Mouse (Mus musculus) hindbrain, embryonic 11.5 days (tissue): ENCODE results near the gene Dnm1. TPM values are rescaled to one million over a fixed set of nuclear protein-coding genes. Genes with fewer than 3 reads are reported as not detected.
A peak's percentile ranks its signal among the peaks of the same experiment; 100 is the strongest.

Source experiments
- ATAC-seq: fragments of 200-750 bp; cut with Nextera tagmentation; 2 replicates; pipeline ENCODE4 v1.8.0; 2017; ENCODE audit warnings: mild to moderate bottlenecking, moderate TSS enrichment, moderate library complexity; ENCODE audit not compliant: low FRiP score
- DNase-seq: peaks from one replicate; pipeline ENCODE4 v3.0.0-alpha.2; 2015; ENCODE audit warnings: low spot score
- H3K27ac ChIP-seq: fragments of 300-500 bp; sonication (generic); 2 replicates; pipeline ENCODE4 v1.5.1; 2014; ENCODE audit warnings: mild to moderate bottlenecking, low read depth, low read length
- H3K27me3 ChIP-seq: fragments of 300-500 bp; sonication (generic); 2 replicates; pipeline ENCODE4 v1.6.1; 2014; ENCODE audit warnings: mild to moderate bottlenecking, low read length, moderate library complexity, mixed read lengths; ENCODE audit not compliant: control insufficient read depth, insufficient read depth
- H3K36me3 ChIP-seq: fragments of 300-500 bp; sonication (generic); 2 replicates; pipeline ENCODE4 v1.6.1; 2014; ENCODE audit warnings: mild to moderate bottlenecking, low read length, moderate library complexity, mixed read lengths; ENCODE audit not compliant: control insufficient read depth, insufficient read depth
- H3K4me1 ChIP-seq: fragments of 300-500 bp; sonication (generic); replicated peaks from 2 replicates; pipeline ENCODE4 v1.6.1; 2014; ENCODE audit warnings: low read length, mixed read lengths; ENCODE audit not compliant: control insufficient read depth, insufficient read depth
- H3K4me2 ChIP-seq: fragments of 300-500 bp; sonication (generic); replicated peaks from 2 replicates; pipeline ENCODE4 v1.6.1; 2014; ENCODE audit warnings: mild to moderate bottlenecking, low read depth, low read length
- H3K4me3 ChIP-seq: fragments of 300-500 bp; sonication (generic); 2 replicates; pipeline ENCODE4 v1.5.1; 2014; ENCODE audit warnings: low read depth, low read length
- H3K9ac ChIP-seq: fragments of 300-500 bp; sonication (generic); 2 replicates; pipeline ENCODE4 v1.6.1; 2014; ENCODE audit warnings: low read depth, low read length
- H3K9me3 ChIP-seq: fragments of 300-500 bp; sonication (generic); 2 replicates; pipeline ENCODE4 v1.6.1; 2016; ENCODE audit warnings: low read length; ENCODE audit not compliant: control insufficient read depth
- WGBS: fragments of 180-500 bp; shearing (Covaris S2); extraction: QIAGEN DNeasy Blood & Tissue Kit; methylation state at CpG from one replicate; pipeline ENCODE4 v1.1.7; 2014; 5-methylcytosine and 5-hydroxymethylcytosine counted together
- polyA plus RNA-seq: library from polyadenylated mRNA; unstranded; fragments of >200 nt; fragmentation: Nextera tagmentation; extraction: Ambion mirVana; gene quantifications from 2 replicates; pipeline ENCODE4 v1.2.1, GENCODE M21; 2014

The Dnm1 gene
- polyA plus RNA-seq, 1 experiment from 2014 or later = 22.6 TPM

GRCm38 (mm10) chr2:32295285-32295684 is 57.9 kb downstream of the Dnm1 start:
- H3K4me1 ChIP-seq = no peaks in the 10 kb centered on the region
- H3K27ac ChIP-seq = no peak overlapping the region
- WGBS = 93% methylated on average over 3 of the region's 3 CpGs
- no peak overlapping the region for H3K4me3 ChIP-seq
- H3K27me3 ChIP-seq = no peaks in the 10 kb centered on the region
- DNase-seq = no peak
- 0 out of 2 replicates have a peak, but pooled peaks cover 3% of the 10 kb centered on the region for H3K36me3 ChIP-seq
- no peak overlapping the region for H3K9ac ChIP-seq
- H3K9me3 ChIP-seq = no peaks in the 10 kb centered on the region
- H3K4me2 ChIP-seq = no peak overlapping the region
- no peak for ATAC-seq

- WGBS = 84% methylated on average over 8 of the region's 8 CpGs
- no peaks in the 10 kb centered on the region for H3K4me1 ChIP-seq
- DNase-seq (no peak), ATAC-seq (no peak)
- no peaks in the 10 kb centered on the region for H3K27me3 ChIP-seq
- H3K9me3 ChIP-seq = no peaks in the 10 kb centered on the region
- 0 out of 2 replicates have a peak, but pooled peaks cover 3% of the 10 kb centered on the region for H3K36me3 ChIP-seq
- no peak overlapping the region for H3K9ac ChIP-seq
- no peak overlapping the region for H3K4me2 ChIP-seq
- no peak overlapping the region for H3K4me3 ChIP-seq
- no peak overlapping the region for H3K27ac ChIP-seq
These were observed 58.8 kb downstream of the Dnm1 start for GRCm38 (mm10) chr2:32294348-32294747.

DNA sequence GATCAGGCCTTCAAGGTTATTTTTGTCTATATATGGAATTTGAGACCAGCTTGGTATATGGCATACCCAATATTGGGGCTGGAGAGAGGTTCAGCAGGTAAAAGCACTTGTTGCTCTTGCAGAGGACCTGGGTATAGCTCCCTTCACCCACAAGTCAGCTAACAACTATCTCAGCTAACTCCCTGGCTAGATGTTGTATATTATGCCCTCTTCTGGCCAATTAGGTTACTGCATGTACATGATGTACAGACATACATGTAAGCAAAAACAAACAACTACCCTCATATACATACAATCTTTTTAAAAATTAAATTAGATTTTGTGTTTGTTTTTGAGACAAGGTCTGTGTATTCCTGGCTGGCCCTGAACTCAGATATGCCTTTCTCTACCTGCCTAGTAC is 63.6 kb downstream of the Dnm1 start:
- no peak overlapping the region for H3K9ac ChIP-seq
- H3K4me1 ChIP-seq = no peaks in the 10 kb centered on the region
- no peak overlapping the region for H3K27ac ChIP-seq
- no peaks in the 10 kb centered on the region for H3K36me3 ChIP-seq
- no peaks in the 10 kb centered on the region for H3K27me3 ChIP-seq
- H3K4me2 ChIP-seq = no peak overlapping the region
- DNase-seq = peak; percentile 52
- no peaks in the 10 kb centered on the region for H3K9me3 ChIP-seq
- H3K4me3 ChIP-seq = no peak overlapping the region
- ATAC-seq = no peak

- peak; percentile 48 for DNase-seq
- H3K27me3 ChIP-seq = no peaks in the 10 kb centered on the region
- H3K4me2 ChIP-seq = peak overlapping the region; percentile 48
- H3K9me3 ChIP-seq = no peaks in the 10 kb centered on the region
- peak; percentile 81 for ATAC-seq
- WGBS = 3% methylated on average over 29 of the region's 29 CpGs
- H3K4me1 ChIP-seq = no peaks in the 10 kb centered on the region
- H3K4me3 ChIP-seq = peak overlapping the region; percentile 98
- H3K9ac ChIP-seq = peak overlapping the region; percentile 64
- no peak overlapping the region for H3K27ac ChIP-seq
- no peaks in the 10 kb centered on the region for H3K36me3 ChIP-seq
These were observed 64.7 kb downstream of the Dnm1 start for GRCm38 (mm10) chr2:32288371-32288931.

DNA sequence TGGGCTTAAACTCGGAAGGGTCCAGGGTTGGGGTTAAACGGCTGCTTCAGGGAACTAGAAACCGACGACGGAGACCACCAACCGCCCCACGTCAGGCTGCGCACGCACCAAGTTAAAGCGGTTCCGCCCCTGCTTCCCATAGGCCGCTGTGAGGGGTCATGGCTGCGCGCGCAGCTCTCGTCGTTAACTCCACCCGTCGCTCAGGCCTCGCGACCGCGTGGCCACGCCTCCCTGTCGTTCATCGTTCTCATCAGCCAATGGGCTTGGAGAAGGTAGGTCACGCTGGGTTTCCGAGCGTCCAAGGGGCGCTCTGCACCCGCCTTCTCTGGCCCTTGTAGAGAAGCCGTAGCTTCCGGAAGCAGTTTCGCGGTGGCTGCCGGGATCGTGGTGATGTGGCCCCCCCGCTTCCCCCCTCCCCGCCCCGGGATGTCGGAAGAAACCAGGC is 65.2 kb downstream of the Dnm1 start, which contains the start of gene Swi5:
TSS of gene Swi5 (minus strand) at position 153 of the 445 bp plus-strand sequence.
- Histone ChIP-seq H3K27me3 (no peaks in the 10 kb centered on the region), H3K36me3 (no peaks in the 10 kb centered on the region), H3K4me1 (no peaks in the 10 kb centered on the region), H3K27ac (peak within 1 kb of the TSS; percentile 67), H3K4me3 (peak within 1 kb of the TSS; percentile 98), H3K9me3 (no peaks in the 10 kb centered on the region), H3K9ac (peak within 1 kb of the TSS; percentile 90), H3K4me2 (peak within 1 kb of the TSS; percentile 82)
- WGBS = under 1% methylated on average over 41 of the region's 41 CpGs
- ATAC-seq (peak; percentile 99), DNase-seq (peak; percentile 100)

GRCm38 (mm10) chr2:32287334-32287840 is 65.8 kb downstream of the Dnm1 start, which contains the start of gene Golga2:
Gene Golga2 (plus strand): TSS chr2:32287384.
- under 1% methylated on average over 22 of the region's 23 CpGs for WGBS
- no peaks in the 10 kb centered on the region for H3K4me1 ChIP-seq
- ATAC-seq = no peak; the same call in 1 of the 2 replicates
- DNase-seq = no peak
- no peaks in the 10 kb centered on the region for H3K27me3 ChIP-seq
- H3K4me3 ChIP-seq = peak within 1 kb of the TSS; percentile 98
- H3K4me2 ChIP-seq = peak within 1 kb of the TSS; percentile 82
- peak within 1 kb of the TSS; percentile 90 for H3K9ac ChIP-seq
- peak within 1 kb of the TSS; percentile 67 for H3K27ac ChIP-seq
- H3K9me3 ChIP-seq = no peaks in the 10 kb centered on the region
- H3K36me3 ChIP-seq = no peaks in the 10 kb centered on the region

DNA sequence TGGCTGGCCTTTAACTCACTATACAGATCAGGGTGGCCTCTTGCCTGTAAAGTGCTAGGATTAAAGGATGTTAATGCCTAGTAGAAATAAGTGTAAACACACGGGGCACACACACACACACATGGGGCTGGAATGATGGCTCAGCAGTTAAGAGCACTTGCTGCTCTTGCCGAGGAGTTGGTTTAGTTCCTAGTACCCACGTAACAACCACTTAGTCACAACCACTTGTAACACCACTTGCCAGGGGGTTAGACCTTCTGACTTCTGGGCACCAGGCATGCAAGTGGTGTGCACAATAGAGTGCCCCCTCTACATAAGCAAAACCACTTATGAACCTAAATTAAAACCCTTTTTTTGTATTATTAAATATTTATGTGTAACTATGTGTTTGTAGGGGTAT is 69.2 kb downstream of the Dnm1 start:
- Histone ChIP-seq H3K27ac (no peak overlapping the region), H3K9ac (no peak overlapping the region), H3K4me2 (no peak overlapping the region), H3K27me3 (no peaks in the 10 kb centered on the region), H3K4me3 (no peak overlapping the region), H3K4me1 (no peaks in the 10 kb centered on the region), H3K36me3 (peaks cover 5% of the 10 kb centered on the region; the same call in 1 of the 2 replicates), H3K9me3 (no peaks in the 10 kb centered on the region)
- 91% methylated on average over 3 of the region's 3 CpGs for WGBS
- ATAC-seq (no peak), DNase-seq (no peak)

GRCm38 (mm10) chr2:32282727-32283126 is 70.4 kb downstream of the Dnm1 start:
- peak; percentile 76 for DNase-seq
- H3K4me3 ChIP-seq = no peak overlapping the region

DNA sequence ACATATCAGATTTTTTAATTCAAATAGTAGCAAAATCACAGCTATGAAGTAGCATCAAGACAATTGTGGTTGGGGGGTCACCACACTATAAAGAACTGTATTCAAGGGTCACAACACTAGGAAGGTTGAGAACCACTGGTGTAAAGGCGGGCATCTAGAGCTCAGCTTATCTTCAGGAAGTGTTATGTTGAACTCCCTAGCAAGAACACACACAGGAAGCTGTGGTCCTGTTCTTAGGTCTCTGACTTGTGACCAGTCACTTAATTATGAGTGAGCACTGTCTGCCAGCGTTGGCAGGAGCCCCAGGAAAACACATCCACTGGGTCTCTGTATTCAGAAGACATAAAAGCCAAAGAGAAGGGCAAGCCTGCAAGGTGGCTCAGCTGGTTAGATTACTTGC is 70.8 kb downstream of the Dnm1 start:
- 95% methylated on average over 2 of the region's 2 CpGs for WGBS
- Histone ChIP-seq H3K9ac (no peak overlapping the region), H3K27me3 (no peaks in the 10 kb centered on the region), H3K36me3 (peaks cover 5% of the 10 kb centered on the region; the same call in 1 of the 2 replicates), H3K4me1 (no peaks in the 10 kb centered on the region), H3K4me3 (no peak overlapping the region), H3K4me2 (no peak overlapping the region), H3K27ac (no peak overlapping the region), H3K9me3 (no peaks in the 10 kb centered on the region)
- no peak for ATAC-seq
- no peak for DNase-seq

More at GRCm38 (mm10) chr2:32282727-32283126, 70.4 kb downstream of the Dnm1 start:
- H3K9ac ChIP-seq = no peak overlapping the region
- H3K4me2 ChIP-seq = no peak overlapping the region
- H3K36me3 ChIP-seq = peaks cover 5% of the 10 kb centered on the region; the same call in 1 of the 2 replicates
- H3K27me3 ChIP-seq = no peaks in the 10 kb centered on the region
- no peaks in the 10 kb centered on the region for H3K9me3 ChIP-seq
- WGBS = 90% methylated on average over 1 of the region's 1 CpGs
- H3K4me1 ChIP-seq = no peaks in the 10 kb centered on the region
- no peak for ATAC-seq
- H3K27ac ChIP-seq = no peak overlapping the region
